Mouse (Mus musculus) megakaryocyte progenitor cell, adult 5-6 weeks (primary cell): Measurements from ENCODE around the gene Syt9. TPM values are rescaled to one million over a fixed set of nuclear protein-coding genes. Genes with fewer than 3 reads are reported as not detected.
"Not testable (repeated sequence)": the region's sequence is repeated elsewhere in the genome, so short reads cannot be mapped to it uniquely, and the experiment has no call there.

Experiments
- ATAC-seq: replicated peaks from 2 replicates; pipeline ENCODE4 v1.8.0; 2016; ENCODE audit warnings: mild to moderate bottlenecking, moderate TSS enrichment, inconsistent platforms; ENCODE audit not compliant: poor library complexity
- total RNA-seq, 2 experiments: library from RNA; stranded (forward) in 1 of 2; stranded (reverse) in 1 of 2; fragments of 157-497, 149-512 nt in 1 of 2; fragments of 200-1000 nt in 1 of 2; gene quantifications; 2 replicates each; pipeline versions ENCODE4 v1.2.3 to v1.2.4; 2015 to 2017

Gene Syt9
- total RNA-seq, 2 experiments from 2014 or later: 0.05 TPM; not detected in 1

DNA sequence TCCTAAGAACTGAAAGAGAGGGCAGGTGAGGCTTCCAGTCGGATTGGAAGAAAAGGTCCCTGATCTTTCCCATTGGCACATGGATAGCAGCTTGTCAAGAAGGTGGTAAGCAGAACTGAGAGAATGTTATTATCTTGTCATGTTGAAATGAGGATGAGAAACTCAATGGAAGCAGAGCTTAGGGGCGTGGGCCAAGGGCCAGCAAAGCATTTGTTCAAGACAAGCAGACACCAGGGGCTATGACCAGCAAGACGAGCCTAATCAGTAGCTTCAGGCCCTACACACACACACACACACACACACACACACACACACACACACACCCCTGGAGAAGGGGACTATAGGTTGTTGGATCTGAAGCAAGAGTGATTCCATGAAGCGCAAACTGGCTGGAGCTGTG lies 90.6 kb downstream of the Syt9 start:
- no peak for ATAC-seq

DNA sequence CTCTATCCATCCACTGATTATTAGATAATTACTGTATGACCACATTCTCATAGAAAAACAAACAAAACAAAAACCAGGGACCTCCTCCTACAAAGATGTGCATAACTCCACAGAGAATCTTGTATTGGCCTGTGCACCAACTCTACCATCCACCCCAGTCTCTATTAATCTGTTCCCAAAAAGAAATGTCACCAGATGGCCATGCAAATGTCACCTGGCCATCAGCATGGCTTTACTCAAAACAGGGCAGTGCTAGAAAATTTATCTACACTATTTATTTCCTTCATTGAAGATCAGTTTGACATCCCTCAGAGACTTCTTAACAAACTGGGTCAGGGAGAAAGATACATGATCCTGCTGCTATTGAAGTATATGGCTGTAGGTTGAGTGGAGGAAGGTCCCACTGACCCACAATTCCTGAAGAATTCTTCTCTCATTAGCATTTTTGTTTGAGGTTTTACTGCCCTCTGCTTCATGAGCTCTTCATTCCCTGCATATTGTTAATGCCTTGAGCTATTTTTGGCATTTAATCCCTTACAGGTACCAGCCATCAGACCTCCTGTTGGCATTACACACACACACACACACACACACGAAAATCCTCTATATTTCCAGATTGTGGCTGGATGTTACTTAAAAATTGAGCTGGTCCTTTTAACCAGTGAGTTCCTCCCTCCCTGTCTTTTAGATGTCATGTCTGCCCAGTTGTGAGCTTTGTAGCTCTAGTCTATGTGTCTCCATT lies 91.3 kb downstream of the Syt9 start:
- no peak for ATAC-seq

DNA sequence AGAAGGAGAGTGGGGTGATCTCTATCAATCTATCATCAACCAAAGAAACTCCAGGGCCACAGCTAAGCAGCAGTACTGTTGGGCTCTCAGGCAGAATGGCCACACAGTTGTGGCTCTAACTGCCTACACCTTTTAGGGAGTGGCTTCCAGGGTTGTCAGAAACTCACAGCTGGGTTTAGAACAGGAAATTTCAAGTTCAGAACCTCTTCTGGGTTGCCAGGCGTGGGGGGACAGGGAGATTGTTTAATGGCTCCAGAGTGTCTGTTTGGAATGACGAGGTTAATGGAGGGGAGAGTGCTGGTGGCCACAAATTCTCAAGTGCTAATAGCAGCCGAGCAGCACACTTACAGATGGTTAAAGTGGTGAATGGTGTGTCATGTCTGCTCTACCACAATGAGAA lies 92.4 kb downstream of the Syt9 start:
- ATAC-seq: no peak

DNA sequence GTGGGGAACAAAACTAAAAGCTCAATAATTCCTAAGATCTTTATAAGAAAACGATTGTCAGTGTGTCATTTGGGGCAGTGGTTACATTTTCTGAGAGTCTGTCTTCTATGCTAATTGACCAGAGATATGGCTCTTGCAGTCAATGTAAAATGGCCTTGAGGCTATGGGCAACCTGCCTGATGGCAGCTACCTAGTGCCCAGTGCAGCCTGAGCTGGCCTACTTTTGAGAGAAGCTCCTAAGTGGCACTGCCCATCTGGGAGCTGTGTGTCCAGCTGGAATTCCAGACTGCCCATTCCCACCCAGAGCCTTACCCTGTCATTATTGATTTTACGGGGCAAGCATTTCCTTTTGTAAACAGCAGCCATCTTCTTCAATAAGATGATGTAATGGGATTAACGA lies 94.6 kb downstream of the Syt9 start:
- ATAC-seq: no peak

DNA sequence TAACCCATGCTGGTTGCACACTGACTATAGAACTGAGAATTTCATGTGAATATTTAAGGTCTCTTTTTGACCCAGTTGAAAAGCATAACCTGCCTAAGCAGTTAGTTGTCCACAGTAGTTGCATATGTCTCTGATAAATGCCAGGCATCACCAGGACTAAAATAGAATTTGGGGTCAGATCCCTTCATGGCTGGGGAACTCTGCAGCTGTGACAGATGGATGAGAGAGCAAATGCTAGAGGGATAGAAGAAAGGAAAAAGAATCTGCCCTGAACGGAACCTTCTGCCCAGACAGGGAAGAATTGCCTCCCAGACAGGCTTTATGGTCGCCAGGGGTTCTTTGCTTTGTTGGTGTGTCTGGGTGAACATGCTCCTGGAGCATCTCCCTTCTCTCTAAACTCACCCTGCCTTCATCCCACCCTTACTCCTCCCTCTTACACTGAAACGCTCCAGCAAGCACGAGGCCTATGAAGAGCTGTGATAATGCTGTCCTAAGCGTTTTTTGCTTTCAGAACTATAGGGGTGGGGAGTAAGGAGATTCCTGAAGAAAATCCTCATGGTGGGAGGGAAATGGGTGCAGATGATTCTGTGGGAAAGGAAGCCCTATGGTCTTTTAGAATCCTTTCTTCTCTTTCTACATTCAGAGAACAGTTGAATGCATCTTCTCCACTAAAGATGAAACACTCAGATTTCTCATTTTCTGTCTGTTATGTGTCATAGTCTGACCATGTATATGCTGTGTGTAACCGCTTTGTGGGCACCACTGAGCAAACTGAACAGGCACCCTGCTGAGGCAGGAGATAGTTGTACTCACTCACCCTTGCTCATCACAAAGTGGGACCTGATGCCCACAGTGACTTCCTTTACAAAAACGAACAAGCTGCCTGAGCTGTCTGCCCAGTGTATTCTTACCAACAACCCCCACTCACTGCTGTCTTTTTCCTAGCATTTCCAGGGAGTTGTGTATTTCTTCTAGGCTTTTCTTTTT lies 108.7 kb downstream of the Syt9 start:
- ATAC-seq: no peak

DNA sequence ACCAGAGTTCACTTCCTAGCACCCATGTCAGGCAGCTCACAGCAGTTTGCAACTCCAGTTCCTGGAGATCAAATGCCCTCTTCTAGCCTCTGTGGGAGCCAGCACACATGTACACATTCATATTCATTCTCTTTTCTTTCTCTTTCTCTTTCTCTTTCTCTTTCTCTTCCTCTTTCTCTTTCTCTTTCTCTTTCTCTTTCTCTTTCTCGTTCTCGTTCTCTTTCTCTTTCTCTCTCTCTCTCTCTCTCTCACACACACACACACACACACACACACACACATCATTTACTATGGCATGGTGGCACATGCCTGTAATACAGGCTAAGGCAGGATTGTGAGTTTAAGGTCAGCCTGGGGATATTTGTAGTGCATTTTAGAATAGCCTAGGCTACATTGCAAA lies 115.2 kb downstream of the Syt9 start:
- not testable (repeated sequence) for ATAC-seq

DNA sequence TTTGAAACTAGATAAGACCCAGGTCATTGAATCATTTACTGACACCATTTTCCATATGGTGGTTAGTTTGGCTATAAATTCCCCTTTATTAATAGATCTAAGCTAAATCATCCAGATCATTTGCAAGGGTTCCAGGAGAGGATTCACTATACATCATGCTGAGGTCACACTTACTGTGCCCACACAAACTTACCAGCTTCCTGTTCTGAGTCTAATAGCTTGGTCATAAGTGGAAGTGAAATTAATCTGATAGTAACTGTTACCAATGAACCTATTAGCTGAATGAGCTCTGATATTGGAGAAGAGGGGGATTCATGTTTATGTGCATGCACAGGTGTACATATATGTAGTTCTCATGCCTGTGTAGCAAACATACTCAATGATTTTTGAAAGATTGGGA lies 124.9 kb downstream of the Syt9 start:
- ATAC-seq: peak; percentile 55

DNA sequence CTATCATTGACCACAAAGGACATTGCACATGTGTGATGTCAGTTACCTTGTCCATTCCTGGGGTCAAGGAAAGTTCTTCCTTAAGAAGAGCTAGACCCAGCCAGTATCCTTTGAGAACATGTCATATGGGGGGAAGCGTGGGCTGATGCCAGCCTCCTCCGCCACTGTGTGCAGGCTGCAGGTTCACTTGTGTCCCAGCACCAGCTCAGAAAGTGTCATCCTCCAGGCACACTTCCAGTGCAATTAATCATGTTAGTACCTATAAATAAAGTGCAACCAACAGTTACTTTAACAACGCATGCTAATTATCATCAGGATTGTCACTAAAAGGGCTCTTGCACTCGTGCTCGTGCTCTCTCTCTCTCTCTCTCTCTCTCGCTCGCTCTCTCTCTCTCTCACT lies 126.4 kb downstream of the Syt9 start:
- no peak for ATAC-seq

DNA sequence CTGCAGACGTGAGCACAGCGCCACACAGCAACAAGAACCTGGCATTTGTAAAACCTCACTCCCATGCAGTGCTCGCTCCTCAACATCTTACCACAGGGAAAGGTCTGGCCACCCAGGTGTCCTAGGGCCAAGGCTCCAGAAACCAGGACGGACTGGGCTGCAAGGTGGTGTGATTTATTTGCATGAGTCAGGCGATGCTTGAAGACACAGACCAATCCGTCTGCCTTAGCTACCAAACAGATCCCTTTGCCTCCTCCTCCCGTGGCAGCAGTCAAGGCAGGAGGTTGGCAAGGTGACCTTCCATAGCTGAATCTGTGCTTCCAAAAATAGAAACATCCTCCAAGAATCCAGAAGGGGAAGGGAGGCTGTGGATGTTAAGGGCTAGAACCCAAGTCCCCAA lies 130.1 kb downstream of the Syt9 start:
- no peak for ATAC-seq

DNA sequence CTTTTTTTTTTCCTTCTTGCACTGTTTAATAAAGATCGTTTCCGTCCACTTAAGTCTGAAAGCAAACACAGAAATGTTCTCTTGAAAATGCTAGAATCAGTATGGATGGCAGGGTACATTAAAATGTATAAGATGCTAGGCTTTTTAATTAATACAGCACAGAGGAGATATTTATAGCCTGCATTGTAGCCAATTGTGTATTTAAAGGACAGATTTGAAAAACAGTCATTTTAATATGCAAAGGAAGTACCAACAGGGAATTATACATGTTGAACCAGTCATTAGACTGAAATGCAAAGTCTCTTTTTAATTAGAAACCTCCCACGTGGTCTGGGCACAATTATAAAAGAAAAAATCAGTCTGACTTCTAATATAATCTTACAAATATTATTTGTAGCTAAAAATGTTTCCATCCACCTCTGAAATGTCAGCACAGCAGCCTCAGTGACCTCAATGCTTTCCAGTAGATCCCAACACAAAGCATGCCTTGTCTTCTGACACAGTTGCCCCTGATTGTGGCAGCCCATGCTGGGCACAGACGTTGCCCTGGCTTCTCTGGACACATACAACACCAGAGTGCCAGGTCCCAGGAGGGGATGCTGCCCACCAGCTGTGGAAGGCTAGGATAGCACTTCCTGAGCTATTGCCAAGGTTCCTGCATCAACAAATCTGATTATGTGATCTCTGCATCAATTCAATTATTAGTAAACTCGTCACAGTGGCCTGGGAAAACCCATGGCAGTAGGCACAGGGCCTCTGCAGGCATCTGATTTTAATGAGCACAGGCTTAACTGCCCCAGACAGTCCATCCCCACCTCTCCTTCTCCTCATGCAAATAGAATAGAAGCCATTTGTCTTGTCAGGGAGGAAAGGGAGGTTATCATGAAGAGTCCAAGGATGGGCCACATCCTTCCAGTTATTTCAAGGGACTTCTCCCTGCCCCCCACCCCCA lies 134.5 kb downstream of the Syt9 start:
- ATAC-seq: no peak

DNA sequence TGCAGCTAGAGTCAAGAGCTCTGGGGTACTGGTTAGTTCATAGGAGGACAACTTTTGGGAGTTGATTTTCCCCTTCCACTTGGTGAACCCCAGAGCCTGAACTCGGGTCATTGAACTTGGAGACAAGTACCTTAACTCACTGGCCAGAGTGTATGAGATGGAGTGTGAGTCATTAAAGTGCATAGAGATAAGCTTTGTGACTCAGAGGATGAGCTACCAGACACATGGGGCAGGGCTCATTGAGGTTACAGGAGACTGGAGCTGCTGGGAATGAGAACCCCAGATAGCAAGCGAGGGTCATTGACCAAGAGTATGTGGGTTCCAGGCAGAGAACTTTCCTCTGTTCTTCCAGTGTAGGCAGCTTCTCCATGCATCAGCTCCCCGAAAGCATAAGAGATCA lies 137.4 kb downstream of the Syt9 start:
- ATAC-seq: no peak

DNA sequence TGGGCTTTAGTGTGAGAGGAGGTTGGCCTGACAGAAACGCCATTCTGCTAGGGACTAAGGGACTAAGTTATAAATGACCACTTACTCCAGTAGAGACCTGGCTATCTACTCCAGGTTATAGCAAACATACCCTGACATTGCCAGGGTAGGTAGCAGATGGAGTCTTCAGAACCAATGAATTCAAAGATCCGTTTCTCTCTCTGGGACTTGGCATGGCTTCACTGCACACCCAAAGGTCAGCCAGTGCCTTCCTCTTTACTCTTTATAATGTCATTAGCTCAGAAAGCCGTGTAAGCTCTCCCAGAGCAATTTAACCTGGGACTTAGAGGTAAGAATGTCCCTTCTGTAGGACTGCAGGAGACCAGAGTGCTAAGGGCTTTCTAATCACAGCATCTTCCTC lies 139.2 kb downstream of the Syt9 start:
- no peak for ATAC-seq

DNA sequence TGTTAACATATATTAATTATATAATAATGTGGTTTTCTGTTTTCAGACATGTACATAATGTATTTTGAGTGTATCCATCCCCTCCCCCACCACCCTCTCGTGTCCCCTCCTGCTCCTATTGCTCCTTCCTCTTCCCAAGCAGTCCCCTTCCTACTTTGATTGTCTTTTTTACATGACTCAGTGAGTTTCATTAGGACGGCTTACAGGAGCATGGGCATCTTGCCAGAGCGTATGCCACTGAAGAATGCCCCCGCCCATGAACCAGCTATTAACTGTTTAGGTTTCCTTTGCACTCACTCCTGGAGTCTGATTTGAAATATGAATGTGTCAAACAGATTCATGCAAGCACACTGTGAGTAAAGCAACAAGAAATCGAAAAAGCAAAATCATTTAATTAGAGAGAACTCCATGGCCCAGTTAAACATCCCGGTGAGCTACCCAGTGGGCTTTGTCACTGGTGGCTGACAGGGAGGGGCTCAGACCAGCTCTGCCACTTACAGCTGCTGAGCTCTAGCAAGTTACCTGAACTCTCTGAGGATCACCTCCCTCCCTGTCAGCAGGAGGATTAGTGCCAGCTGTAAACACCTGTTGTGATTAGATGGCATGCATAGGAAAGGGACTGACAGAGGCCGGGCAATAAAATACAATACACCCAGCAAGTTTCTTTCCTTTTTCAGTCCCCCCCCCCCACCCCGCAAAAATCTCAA lies 146.3 kb downstream of the Syt9 start:
- ATAC-seq: 0 out of 2 replicates have a peak, but pooled peaks have one; percentile 17

DNA sequence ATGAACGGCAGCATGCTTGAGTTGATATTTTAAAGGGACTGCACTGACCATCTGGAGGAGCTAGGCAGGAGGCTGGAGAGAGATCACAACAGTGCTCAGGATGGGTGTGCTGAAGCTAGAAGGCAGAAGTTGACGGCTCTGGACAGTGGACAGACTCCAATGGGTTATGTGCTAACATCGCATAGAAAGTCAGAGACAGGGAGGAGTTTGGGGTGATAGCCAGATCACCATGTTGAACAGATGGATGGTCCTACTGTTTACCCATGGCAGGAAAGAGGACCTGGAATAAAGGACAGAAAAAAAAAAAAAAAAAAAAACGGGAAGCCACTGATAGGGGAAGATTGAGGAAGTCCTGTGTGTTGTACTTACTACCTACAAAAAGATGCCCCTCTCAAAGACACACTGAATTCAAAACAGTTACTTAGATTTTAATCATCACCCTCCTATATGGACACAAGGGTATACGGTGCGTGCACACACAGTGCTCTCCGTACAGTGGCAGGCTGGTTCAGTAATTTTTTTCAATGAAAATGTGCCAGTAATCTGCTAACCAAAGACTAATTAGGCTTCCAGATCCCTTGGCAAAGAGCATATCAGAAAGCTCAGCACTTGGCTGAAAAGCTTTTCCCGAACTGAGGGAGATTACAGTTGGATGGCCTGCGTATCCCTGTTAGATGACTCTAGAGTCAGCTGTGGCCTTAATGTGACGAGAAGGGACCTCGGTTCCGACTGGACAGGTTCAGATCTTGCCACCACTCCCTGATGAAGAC lies 148.9 kb downstream of the Syt9 start:
- ATAC-seq: no peak

DNA sequence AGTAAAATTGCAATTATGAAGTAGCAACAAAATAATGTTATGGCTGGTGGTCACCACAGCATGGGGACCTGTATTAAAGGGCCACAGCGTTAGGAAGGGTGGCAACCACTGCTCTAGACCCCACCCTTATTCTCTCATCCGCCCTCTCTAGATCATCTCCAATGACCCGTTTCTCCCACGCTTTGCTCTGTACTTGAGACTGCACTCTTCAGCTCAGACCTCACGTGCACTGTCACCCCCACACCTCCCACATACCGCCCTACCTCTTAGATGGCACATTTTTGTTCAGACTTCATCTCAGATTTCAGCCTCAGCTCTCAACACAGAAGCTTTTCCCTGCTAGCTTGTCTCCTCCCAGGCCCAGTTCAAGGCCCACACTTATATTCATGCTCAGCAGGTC lies 150.9 kb downstream of the Syt9 start:
- no peak for ATAC-seq

DNA sequence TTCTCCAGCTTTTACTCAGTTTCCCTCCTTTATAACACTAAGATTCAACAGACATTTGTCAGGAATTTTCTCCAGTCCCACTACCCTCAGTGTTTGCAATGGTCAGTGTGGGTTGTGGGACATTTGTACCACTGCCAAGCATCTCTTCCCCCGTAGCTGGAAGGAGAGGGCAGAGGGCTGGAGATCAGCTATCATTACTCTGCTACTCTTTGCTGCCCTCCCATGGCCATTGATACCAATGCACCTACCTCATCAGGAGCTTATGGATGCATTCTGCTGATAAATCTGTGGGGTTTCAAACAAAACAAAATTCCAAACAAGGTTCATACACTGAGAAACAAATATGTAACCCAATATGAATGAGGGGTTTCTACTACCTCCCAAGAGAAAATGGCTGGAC lies 155.8 kb downstream of the Syt9 start:
- peak; percentile 89 for ATAC-seq

DNA sequence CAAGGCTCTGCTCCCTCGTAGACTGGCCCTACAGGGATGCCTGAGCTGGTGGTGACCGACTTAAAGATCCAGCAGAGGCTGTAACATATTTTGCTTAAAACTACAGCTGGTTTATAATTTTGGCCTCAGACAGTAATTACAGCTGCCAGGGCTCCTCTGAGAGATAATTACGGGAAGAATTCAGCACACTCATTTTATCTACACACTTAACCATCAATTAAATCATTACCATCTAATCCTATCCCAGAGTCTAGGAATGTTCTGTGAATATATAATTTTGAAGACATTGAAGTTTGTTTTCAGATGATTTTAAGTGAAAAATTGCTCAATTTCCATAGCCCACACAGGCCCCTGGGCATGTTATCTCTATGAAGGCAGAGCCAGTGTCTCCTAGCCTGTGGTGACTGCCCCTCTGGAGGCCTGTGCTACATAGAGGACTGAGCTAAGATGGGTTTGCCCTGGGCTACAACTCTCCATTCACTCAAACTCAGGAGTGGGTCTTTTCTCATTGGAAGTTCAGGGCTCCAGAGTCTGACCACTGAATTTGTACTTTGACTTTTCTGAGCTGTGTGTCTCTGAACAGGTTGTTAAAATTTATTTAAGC lies 157.7 kb downstream of the Syt9 start:
- ATAC-seq: no peak

DNA sequence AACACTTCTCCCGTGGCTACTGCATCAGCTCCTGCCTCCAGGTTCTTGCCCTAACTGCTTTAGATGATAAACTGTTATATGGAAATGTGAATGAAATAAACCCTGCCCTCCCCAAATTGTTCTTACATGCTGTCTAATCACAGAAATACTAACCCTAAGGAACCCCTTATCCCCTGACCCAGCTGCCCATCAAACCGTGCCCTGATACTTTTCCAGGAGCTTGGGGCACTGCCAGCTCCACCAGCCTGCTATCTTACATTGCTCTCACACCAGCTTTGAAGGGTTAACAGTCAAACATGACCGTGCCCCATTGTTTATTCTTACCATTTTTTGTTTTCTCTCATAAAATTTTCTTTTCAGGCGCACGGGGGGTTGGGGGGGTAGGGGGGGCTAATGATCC lies 158.8 kb downstream of the Syt9 start:
- peak; percentile 68 for ATAC-seq

DNA sequence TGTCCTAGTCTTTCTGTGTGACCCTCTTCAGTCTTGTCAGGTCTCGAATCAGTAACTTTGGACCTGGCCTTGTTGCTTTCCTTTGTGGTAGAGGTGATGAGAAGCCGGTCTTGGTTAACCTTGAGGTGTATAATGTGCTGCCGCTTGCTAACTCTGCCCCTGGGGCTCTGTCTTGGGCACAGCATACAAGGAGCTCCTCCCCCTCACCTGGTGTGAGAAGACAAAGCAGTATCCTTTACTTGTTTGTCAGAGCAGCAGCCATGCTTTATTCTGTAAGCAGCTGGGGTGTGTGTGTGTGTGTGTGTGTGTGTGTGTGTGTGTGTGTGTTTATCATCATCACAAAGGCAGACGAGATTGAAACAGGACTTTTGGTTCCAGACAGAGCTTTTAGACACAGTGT lies 164.8 kb downstream of the Syt9 start:
- no peak for ATAC-seq
